Mouse (Mus musculus) intestine, embryonic 14.5 days (tissue): ENCODE measurements around the gene P3h1. TPM values are rescaled to one million over a fixed set of nuclear protein-coding genes. Genes with fewer than 3 reads are reported as not detected.

Source experiments
- ATAC-seq: fragments of 200-750 bp; cut with Nextera tagmentation; replicated peaks from 2 replicates; pipeline ENCODE4 v1.8.0; 2017; ENCODE audit warnings: low read depth, moderate number of reproducible peaks, moderate TSS enrichment, moderate library complexity; ENCODE audit not compliant: low FRiP score, low TSS enrichment
- DNase-seq: peaks from one replicate; pipeline ENCODE4 v3.0.0-alpha.2; 2018; ENCODE audit warnings: low spot score
- H3K27ac ChIP-seq: fragments of 300-500 bp; sonication (generic); 2 replicates; pipeline ENCODE4 v1.5.1; 2014; ENCODE audit warnings: low read depth, mild to moderate bottlenecking, control low read depth
- H3K27me3 ChIP-seq: fragments of 300-500 bp; sonication (generic); replicated peaks from 2 replicates; pipeline ENCODE4 v1.6.1; 2014; ENCODE audit warnings: low read length, control low read depth; ENCODE audit not compliant: control insufficient read depth, insufficient read depth
- H3K36me3 ChIP-seq: fragments of 300-500 bp; sonication (generic); 2 replicates; pipeline ENCODE4 v1.6.1; 2014; ENCODE audit warnings: low read length, control low read depth; ENCODE audit not compliant: control insufficient read depth, insufficient read depth
- H3K4me1 ChIP-seq: fragments of 300-500 bp; sonication (generic); replicated peaks from 2 replicates; pipeline ENCODE4 v1.6.1; 2014; ENCODE audit warnings: low read length, control low read depth, mixed read lengths; ENCODE audit not compliant: control insufficient read depth, insufficient read depth
- H3K4me2 ChIP-seq: fragments of 300-500 bp; sonication (generic); 2 replicates; pipeline ENCODE4 v1.6.1; 2014; ENCODE audit warnings: low read length
- H3K4me3 ChIP-seq: fragments of 300-500 bp; sonication (generic); 2 replicates; pipeline ENCODE4 v1.5.1; 2014; ENCODE audit warnings: low read depth, low read length, control low read depth, mixed read lengths
- H3K9ac ChIP-seq: fragments of 300-500 bp; sonication (generic); 2 replicates; pipeline ENCODE4 v1.6.1; 2014; ENCODE audit warnings: mild to moderate bottlenecking, low read length
- H3K9me3 ChIP-seq: fragments of 300-500 bp; sonication (generic); 2 replicates; pipeline ENCODE4 v1.6.1; 2016; ENCODE audit warnings: low read length, control low read depth; ENCODE audit not compliant: control insufficient read depth
- WGBS: fragments of 180-500 bp; shearing (Covaris S2); extraction: QIAGEN DNeasy Blood & Tissue Kit; methylation state at CpG from one replicate; pipeline ENCODE4 v1.1.7; 2014; 5-methylcytosine and 5-hydroxymethylcytosine counted together
- polyA plus RNA-seq: library from polyadenylated mRNA; unstranded; fragments of >200 nt; fragmentation: Nextera tagmentation; extraction: Ambion mirVana; gene quantifications from 2 replicates; pipeline ENCODE4 v1.2.1, GENCODE M21; 2014

Gene P3h1
- polyA plus RNA-seq, 1 experiment from 2014 or later: 38.2 TPM

DNA sequence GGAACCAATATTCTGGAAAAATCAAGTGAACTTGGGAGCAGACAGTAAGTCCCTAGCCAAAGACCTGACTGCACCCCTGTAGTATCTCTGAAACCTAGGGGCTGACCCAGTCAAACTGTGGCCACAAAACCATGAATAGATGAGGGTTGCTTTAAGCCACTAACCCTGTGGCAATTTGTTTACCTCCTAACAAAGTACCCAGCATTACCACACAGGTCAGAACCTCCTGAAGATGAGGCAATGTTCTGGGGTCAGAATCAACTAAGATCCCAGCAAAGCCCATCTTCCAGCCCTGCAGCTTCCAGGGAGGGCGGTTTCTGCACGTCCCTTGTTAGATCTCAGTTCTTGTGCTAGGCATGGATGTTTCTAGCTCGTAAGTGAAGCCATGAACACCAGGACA lies 8.2 kb upstream of the P3h1 start:
- Histone ChIP-seq H3K27me3 (no peaks in the 10 kb centered on the region), H3K27ac (no peak overlapping the region), H3K4me3 (no peak overlapping the region), H3K4me1 (no peaks in the 10 kb centered on the region), H3K9me3 (no peaks in the 10 kb centered on the region), H3K36me3 (peaks cover 54% of the 10 kb centered on the region), H3K9ac (no peak overlapping the region), H3K4me2 (no peak overlapping the region)
- no peak for DNase-seq
- WGBS: 91% methylated on average over 3 of the region's 3 CpGs
- no peak for ATAC-seq

GRCm38 (mm10) chr4:119225719-119226118 lies 7.0 kb upstream of the P3h1 start:
- Histone ChIP-seq H3K4me2 (no peak overlapping the region), H3K36me3 (peaks cover 54% of the 10 kb centered on the region), H3K9me3 (no peaks in the 10 kb centered on the region), H3K4me3 (no peak overlapping the region), H3K27ac (no peak overlapping the region), H3K4me1 (no peaks in the 10 kb centered on the region), H3K27me3 (no peaks in the 10 kb centered on the region), H3K9ac (no peak overlapping the region)
- DNase-seq: no peak
- 89% methylated on average over 9 of the region's 9 CpGs for WGBS
- ATAC-seq: no peak

DNA sequence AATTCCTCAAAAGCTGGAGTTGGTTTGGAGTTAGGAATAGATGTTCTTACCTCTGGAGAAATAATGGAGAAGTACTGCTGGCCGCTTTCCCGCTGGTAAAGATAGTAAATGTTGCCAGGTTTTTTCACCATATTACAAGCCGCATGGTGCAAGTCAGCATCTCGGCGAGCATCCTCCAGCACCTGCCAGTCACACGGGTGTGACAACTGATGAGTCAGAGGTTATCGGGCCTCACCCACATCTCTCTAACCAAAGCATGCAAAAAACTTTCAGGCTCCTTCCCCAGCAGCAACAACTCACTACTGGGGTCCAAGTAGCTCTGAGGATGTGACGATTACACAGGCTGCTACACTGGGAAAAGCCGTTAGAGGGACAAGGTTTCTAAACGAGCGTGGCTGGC lies 6.0 kb upstream of the P3h1 start:
- Histone ChIP-seq H3K36me3 (peaks cover 54% of the 10 kb centered on the region), H3K4me2 (no peak overlapping the region), H3K9ac (no peak overlapping the region), H3K9me3 (no peaks in the 10 kb centered on the region), H3K4me1 (peaks cover 6% of the 10 kb centered on the region), H3K27me3 (no peaks in the 10 kb centered on the region), H3K27ac (no peak overlapping the region), H3K4me3 (no peak overlapping the region)
- WGBS: 95% methylated on average over 11 of the region's 11 CpGs
- ATAC-seq (no peak), DNase-seq (no peak)

DNA sequence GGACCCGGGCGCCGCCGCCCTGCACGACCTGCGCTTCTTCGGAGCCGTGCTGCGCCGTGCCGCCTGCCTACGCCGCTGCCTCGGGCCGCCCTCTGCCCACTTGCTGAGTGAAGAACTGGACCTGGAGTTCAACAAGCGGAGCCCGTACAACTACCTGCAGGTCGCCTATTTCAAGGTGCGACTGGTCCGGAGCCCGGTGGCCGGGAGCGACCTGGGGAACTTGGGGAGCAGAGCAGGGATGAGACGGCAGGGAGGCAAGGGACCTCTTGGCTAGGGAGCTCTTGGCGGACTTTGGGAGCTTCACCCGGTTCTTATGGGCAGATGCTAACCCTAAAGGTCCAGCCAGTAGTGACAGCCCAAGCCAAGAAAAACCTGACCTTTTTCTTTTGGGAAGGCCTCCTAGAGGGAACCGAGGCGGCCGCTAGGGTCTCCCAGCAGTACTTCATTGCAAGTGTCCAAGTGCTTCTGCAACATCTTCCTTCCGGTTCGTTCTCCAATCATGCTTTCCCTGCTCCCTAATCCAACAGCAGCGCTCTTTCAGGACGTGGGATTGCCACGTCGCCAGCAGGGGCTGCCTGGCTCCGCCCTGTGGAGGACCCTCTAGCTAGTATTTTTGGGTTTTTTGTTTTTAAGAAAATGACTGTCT lies 664 bp downstream of the P3h1 start:
- Histone ChIP-seq H3K9me3 (no peaks in the 10 kb centered on the region), H3K27ac (peak overlapping the region; percentile 55), H3K27me3 (no peaks in the 10 kb centered on the region), H3K36me3 (peaks cover 23% of the 10 kb centered on the region), H3K4me1 (peaks cover 16% of the 10 kb centered on the region), H3K9ac (peak overlapping the region; percentile 63), H3K4me2 (peak overlapping the region; percentile 70), H3K4me3 (peak overlapping the region; percentile 91)
- ATAC-seq (peak; percentile 54), DNase-seq (peak; percentile 78)
- WGBS: under 1% methylated on average over 36 of the region's 36 CpGs

DNA sequence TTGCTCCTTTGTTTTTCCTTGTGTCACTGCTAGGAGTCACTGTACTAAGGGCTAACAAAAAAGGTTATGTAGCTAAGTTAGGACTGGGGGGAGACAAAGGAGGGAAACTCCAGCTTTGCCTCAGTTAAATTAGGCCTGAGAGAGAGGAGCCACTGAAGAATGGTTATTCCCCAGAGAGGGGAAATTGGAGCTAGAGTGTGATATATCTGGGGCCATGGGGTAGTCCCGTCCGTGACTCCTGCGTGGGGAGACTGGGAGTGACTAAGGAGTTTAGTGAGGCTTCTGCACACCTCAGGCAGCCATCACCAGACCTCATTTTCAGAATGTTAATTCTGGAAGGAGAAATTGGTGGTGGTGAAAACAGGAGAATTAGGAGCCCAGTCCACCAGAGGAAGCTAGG lies 1.6 kb downstream of the P3h1 start:
- no peaks in the 10 kb centered on the region for H3K27me3 ChIP-seq
- no peak for ATAC-seq
- H3K36me3 ChIP-seq: peaks cover 21% of the 10 kb centered on the region
- peak overlapping the region; percentile 63 for H3K9ac ChIP-seq
- H3K4me3 ChIP-seq: peak overlapping the region; percentile 91
- no peak for DNase-seq
- H3K4me2 ChIP-seq: peak overlapping the region; percentile 70
- H3K4me1 ChIP-seq: peaks cover 16% of the 10 kb centered on the region
- WGBS: 80% methylated on average over 3 of the region's 3 CpGs
- H3K9me3 ChIP-seq: no peaks in the 10 kb centered on the region
- H3K27ac ChIP-seq: no peak overlapping the region

DNA sequence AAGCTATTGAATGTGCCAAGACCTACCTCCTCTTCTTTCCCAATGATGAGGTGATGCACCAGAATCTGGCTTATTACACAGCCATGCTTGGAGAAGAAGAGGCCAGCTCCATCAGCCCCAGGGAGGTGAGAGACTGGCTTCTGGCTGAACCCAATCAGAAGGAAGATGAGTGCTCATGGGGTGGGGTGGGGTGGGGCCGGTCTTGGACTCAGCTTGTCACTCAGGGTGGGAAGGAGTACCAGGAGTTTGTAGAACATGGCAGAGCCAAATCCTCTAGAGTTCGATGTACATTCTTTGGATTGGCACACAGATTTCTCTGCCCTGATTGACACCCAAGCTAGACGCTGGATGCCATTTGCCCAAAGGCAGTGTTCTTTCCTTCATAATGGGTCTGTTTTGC lies 5.9 kb downstream of the P3h1 start:
- Histone ChIP-seq H3K9ac (no peak overlapping the region), H3K4me3 (no peak overlapping the region), H3K36me3 (peaks cover 44% of the 10 kb centered on the region), H3K4me2 (no peak overlapping the region), H3K9me3 (no peaks in the 10 kb centered on the region), H3K27ac (no peak overlapping the region), H3K27me3 (no peaks in the 10 kb centered on the region), H3K4me1 (peaks cover 8% of the 10 kb centered on the region; the same call in 1 of the 2 replicates)
- no peak for ATAC-seq
- WGBS: 78% methylated on average over 3 of the region's 3 CpGs
- no peak for DNase-seq

DNA sequence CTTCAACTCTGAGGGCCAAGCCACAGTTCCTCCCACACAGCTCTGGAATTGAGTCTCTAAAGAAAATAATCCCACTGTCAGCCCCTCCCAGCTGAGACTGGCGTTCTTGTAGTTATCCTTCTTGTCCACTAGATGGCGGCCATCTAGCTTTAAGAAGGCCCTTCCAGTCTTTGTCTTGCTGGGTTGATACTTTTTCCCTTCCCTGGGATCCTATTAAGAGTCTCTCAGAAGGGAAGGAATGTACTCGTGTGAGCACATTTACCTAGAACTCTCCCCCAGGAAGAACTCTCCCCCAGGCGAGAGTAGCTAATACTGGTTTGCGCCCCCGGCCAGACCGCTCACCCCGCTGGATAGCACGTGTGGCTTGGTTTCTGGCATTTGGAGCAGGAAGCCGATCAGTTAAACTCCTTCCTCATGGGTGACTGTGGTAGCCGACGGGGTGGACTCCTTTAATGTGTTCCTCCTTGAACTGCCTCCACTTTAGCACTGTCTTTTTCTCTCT lies 6.5 kb downstream of the P3h1 start:
- DNase-seq: peak; percentile 71
- Histone ChIP-seq H3K27ac (peak overlapping the region; percentile 22; the same call in 1 of the 2 replicates), H3K4me3 (no peak overlapping the region), H3K27me3 (no peaks in the 10 kb centered on the region), H3K9me3 (no peaks in the 10 kb centered on the region), H3K4me2 (no peak overlapping the region), H3K9ac (no peak overlapping the region), H3K4me1 (peaks cover 6% of the 10 kb centered on the region; the same call in 1 of the 2 replicates), H3K36me3 (peaks cover 49% of the 10 kb centered on the region)
- ATAC-seq: peak; percentile 44
- 42% methylated on average over 12 of the region's 12 CpGs for WGBS

GRCm38 (mm10) chr4:119241664-119242063 lies 8.9 kb downstream of the P3h1 start:
- no peak overlapping the region for H3K27ac ChIP-seq
- no peaks in the 10 kb centered on the region for H3K4me1 ChIP-seq
- DNase-seq (no peak), ATAC-seq (no peak)
- no peak overlapping the region for H3K9ac ChIP-seq
- WGBS: 87% methylated on average over 14 of the region's 14 CpGs
- no peaks in the 10 kb centered on the region for H3K27me3 ChIP-seq
- H3K9me3 ChIP-seq: no peaks in the 10 kb centered on the region
- no peak overlapping the region for H3K4me2 ChIP-seq
- peaks cover 61% of the 10 kb centered on the region for H3K36me3 ChIP-seq
- no peak overlapping the region for H3K4me3 ChIP-seq

DNA sequence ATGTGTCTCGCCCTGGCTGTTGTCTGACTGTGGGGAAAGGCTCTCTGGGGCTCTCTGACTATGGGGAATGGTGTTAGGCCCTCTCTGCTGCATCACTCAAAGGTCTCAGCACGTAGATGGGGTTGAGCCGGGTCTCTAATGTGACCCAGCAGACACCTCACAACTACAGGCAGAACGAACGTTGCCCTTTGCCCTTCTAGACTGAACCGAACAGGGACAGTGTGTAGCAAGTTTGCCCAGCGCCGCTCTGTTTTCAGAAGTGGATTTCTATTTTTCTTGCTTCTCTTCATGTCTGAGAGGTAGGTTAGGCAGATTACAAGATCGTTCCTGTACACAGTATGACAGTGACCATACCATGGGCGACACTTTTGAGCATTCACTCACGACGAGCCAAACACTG lies 9.9 kb downstream of the P3h1 start:
- WGBS: 92% methylated on average over 12 of the region's 12 CpGs

More for the DNA sequence above, 9.9 kb downstream of the P3h1 start:
- no peak overlapping the region for H3K27ac ChIP-seq
- no peaks in the 10 kb centered on the region for H3K27me3 ChIP-seq
- ATAC-seq (no peak), DNase-seq (no peak)
- H3K36me3 ChIP-seq: peaks cover 57% of the 10 kb centered on the region
- no peak overlapping the region for H3K4me3 ChIP-seq
- no peak overlapping the region for H3K9ac ChIP-seq
- H3K9me3 ChIP-seq: no peaks in the 10 kb centered on the region
- H3K4me1 ChIP-seq: no peaks in the 10 kb centered on the region
- H3K4me2 ChIP-seq: no peak overlapping the region
